Mouse (Mus musculus): ENCODE measurements around the gene Nufip2. TPM values are rescaled to one million over a fixed set of nuclear protein-coding genes. Genes with fewer than 3 reads are reported as not detected.

Nufip2 gene
- polyA plus RNA-seq, 1 experiment from 2014 or later: 9.2 TPM

GRCm38 (mm10) chr11:77783747-77784646 lies 98.0 kb downstream of the Nufip2 start:
- no peak overlapping the region for H3K9ac ChIP-seq (ENCODE audit: low read depth, low read length)
- no peaks in the 10 kb centered on the region for H3K36me3 ChIP-seq (ENCODE audit: control insufficient read depth, insufficient read depth, low read length)
- no peak for ATAC-seq (ENCODE audit: low FRiP score, low TSS enrichment)
- WGBS: 62% methylated on average over 18 of the region's 18 CpGs
- H3K4me2 ChIP-seq (replicated peaks; ENCODE audit: low read depth, low read length): peak overlapping the region; percentile 5; the same call in 1 of the 2 replicates
- peak overlapping the region; percentile 90; the same call in 1 of the 2 replicates for H3K27ac ChIP-seq (ENCODE audit: low read depth, low read length)
- H3K9me3 ChIP-seq (ENCODE audit: control insufficient read depth, low read length): no peaks in the 10 kb centered on the region
- peaks cover 38% of the 10 kb centered on the region for H3K4me1 ChIP-seq (ENCODE audit: control insufficient read depth, insufficient read depth, low read length)
- H3K4me3 ChIP-seq (ENCODE audit: low read length): no peak overlapping the region
- H3K27me3 ChIP-seq (ENCODE audit: control insufficient read depth, insufficient read depth, low read length): no peaks in the 10 kb centered on the region

GRCm38 (mm10) chr11:77784894-77785293 lies 98.9 kb downstream of the Nufip2 start:
- H3K36me3 ChIP-seq (ENCODE audit: control insufficient read depth, insufficient read depth, low read length): no peaks in the 10 kb centered on the region
- H3K27me3 ChIP-seq (ENCODE audit: control insufficient read depth, insufficient read depth, low read length): no peaks in the 10 kb centered on the region
- no peak overlapping the region for H3K4me2 ChIP-seq (replicated peaks; ENCODE audit: low read depth, low read length)
- H3K4me3 ChIP-seq (ENCODE audit: low read length): no peak overlapping the region
- WGBS: 86% methylated on average over 9 of the region's 9 CpGs
- H3K9me3 ChIP-seq (ENCODE audit: control insufficient read depth, low read length): no peaks in the 10 kb centered on the region
- peak overlapping the region; percentile 90 for H3K27ac ChIP-seq (ENCODE audit: low read depth, low read length)
- H3K4me1 ChIP-seq (ENCODE audit: control insufficient read depth, insufficient read depth, low read length): peaks cover 35% of the 10 kb centered on the region
- H3K9ac ChIP-seq (ENCODE audit: low read depth, low read length): peak overlapping the region; percentile 42; the same call in 1 of the 2 replicates
- no peak for ATAC-seq (ENCODE audit: low FRiP score, low TSS enrichment)

- peak overlapping the region; percentile 21; the same call in 1 of the 2 replicates for H3K4me2 ChIP-seq (replicated peaks; ENCODE audit: low read depth, low read length)
- no peaks in the 10 kb centered on the region for H3K27me3 ChIP-seq (ENCODE audit: control insufficient read depth, insufficient read depth, low read length)
- H3K9me3 ChIP-seq (ENCODE audit: control insufficient read depth, low read length): no peaks in the 10 kb centered on the region
- ATAC-seq (ENCODE audit: low FRiP score, low TSS enrichment): peak; percentile 26; the same call in 1 of the 2 replicates
- H3K36me3 ChIP-seq (ENCODE audit: control insufficient read depth, insufficient read depth, low read length): no peaks in the 10 kb centered on the region
- H3K4me1 ChIP-seq (ENCODE audit: control insufficient read depth, insufficient read depth, low read length): peaks cover 35% of the 10 kb centered on the region
- WGBS: 18% methylated on average over 5 of the region's 5 CpGs
- peak overlapping the region; percentile 42; the same call in 1 of the 2 replicates for H3K9ac ChIP-seq (ENCODE audit: low read depth, low read length)
- H3K27ac ChIP-seq (ENCODE audit: low read depth, low read length): peak overlapping the region; percentile 90
- no peak overlapping the region for H3K4me3 ChIP-seq (ENCODE audit: low read length)
Measured at GRCm38 (mm10) chr11:77785396-77785767, 99.4 kb downstream of the Nufip2 start.

GRCm38 (mm10) chr11:77785768-77786561 lies 100.0 kb downstream of the Nufip2 start:
- 68% methylated on average over 7 of the region's 7 CpGs for WGBS
- Histone ChIP-seq H3K9ac (ENCODE audit: low read depth, low read length) (peak overlapping the region; percentile 42; the same call in 1 of the 2 replicates), H3K4me1 (ENCODE audit: control insufficient read depth, insufficient read depth, low read length) (peaks cover 39% of the 10 kb centered on the region), H3K36me3 (ENCODE audit: control insufficient read depth, insufficient read depth, low read length) (no peaks in the 10 kb centered on the region), H3K9me3 (ENCODE audit: control insufficient read depth, low read length) (no peaks in the 10 kb centered on the region), H3K27me3 (ENCODE audit: control insufficient read depth, insufficient read depth, low read length) (no peaks in the 10 kb centered on the region), H3K27ac (ENCODE audit: low read depth, low read length) (peak overlapping the region; percentile 90), H3K4me2 (replicated peaks; ENCODE audit: low read depth, low read length) (peak overlapping the region; percentile 21; the same call in 1 of the 2 replicates), H3K4me3 (ENCODE audit: low read length) (no peak overlapping the region)
- no peak for ATAC-seq (ENCODE audit: low FRiP score, low TSS enrichment)

- H3K36me3 ChIP-seq (ENCODE audit: control insufficient read depth, insufficient read depth, low read length): no peaks in the 10 kb centered on the region
- H3K27ac ChIP-seq (ENCODE audit: low read depth, low read length): peak within 1 kb of the TSS; percentile 90; the same call in 1 of the 2 replicates
- no peak within 1 kb of the TSS for H3K4me3 ChIP-seq (ENCODE audit: low read length)
- no peak for ATAC-seq (ENCODE audit: low FRiP score, low TSS enrichment)
- no peak within 1 kb of the TSS for H3K9ac ChIP-seq (ENCODE audit: low read depth, low read length)
- H3K9me3 ChIP-seq (ENCODE audit: control insufficient read depth, low read length): no peaks in the 10 kb centered on the region
- 91% methylated on average over 5 of the region's 5 CpGs for WGBS
- H3K4me1 ChIP-seq (ENCODE audit: control insufficient read depth, insufficient read depth, low read length): peaks cover 52% of the 10 kb centered on the region
- no peak within 1 kb of the TSS for H3K4me2 ChIP-seq (replicated peaks; ENCODE audit: low read depth, low read length)
- H3K27me3 ChIP-seq (ENCODE audit: control insufficient read depth, insufficient read depth, low read length): no peaks in the 10 kb centered on the region
Measured at GRCm38 (mm10) chr11:77787707-77788106, 101.8 kb downstream of the Nufip2 start, which contains the start of gene Gm10277. Gm10277 (minus strand) TSS chr11:77787747.

- Histone ChIP-seq H3K9me3 (ENCODE audit: control insufficient read depth, low read length) (no peaks in the 10 kb centered on the region), H3K36me3 (ENCODE audit: control insufficient read depth, insufficient read depth, low read length) (no peaks in the 10 kb centered on the region), H3K27me3 (ENCODE audit: control insufficient read depth, insufficient read depth, low read length) (no peaks in the 10 kb centered on the region), H3K27ac (ENCODE audit: low read depth, low read length) (no peak overlapping the region), H3K4me3 (ENCODE audit: low read length) (no peak overlapping the region), H3K4me2 (replicated peaks; ENCODE audit: low read depth, low read length) (no peak overlapping the region), H3K4me1 (ENCODE audit: control insufficient read depth, insufficient read depth, low read length) (peaks cover 41% of the 10 kb centered on the region), H3K9ac (ENCODE audit: low read depth, low read length) (no peak overlapping the region)
- no peak for ATAC-seq (ENCODE audit: low FRiP score, low TSS enrichment)
- WGBS: 74% methylated on average over 5 of the region's 5 CpGs
Measured at GRCm38 (mm10) chr11:77789512-77789911, 103.6 kb downstream of the Nufip2 start.

GRCm38 (mm10) chr11:77790286-77790685 lies 104.3 kb downstream of the Nufip2 start:
- no peaks in the 10 kb centered on the region for H3K9me3 ChIP-seq (ENCODE audit: control insufficient read depth, low read length)
- no peak overlapping the region for H3K4me3 ChIP-seq (ENCODE audit: low read length)
- no peak overlapping the region for H3K4me2 ChIP-seq (replicated peaks; ENCODE audit: low read depth, low read length)
- WGBS: 55% methylated on average over 9 of the region's 9 CpGs
- H3K36me3 ChIP-seq (ENCODE audit: control insufficient read depth, insufficient read depth, low read length): no peaks in the 10 kb centered on the region
- peak overlapping the region; percentile 88 for H3K27ac ChIP-seq (ENCODE audit: low read depth, low read length)
- H3K9ac ChIP-seq (ENCODE audit: low read depth, low read length): 0 out of 2 replicates have a peak overlapping the region, but pooled peaks have one; percentile 18
- H3K27me3 ChIP-seq (ENCODE audit: control insufficient read depth, insufficient read depth, low read length): no peaks in the 10 kb centered on the region
- no peak for ATAC-seq (ENCODE audit: low FRiP score, low TSS enrichment)
- H3K4me1 ChIP-seq (ENCODE audit: control insufficient read depth, insufficient read depth, low read length): peaks cover 35% of the 10 kb centered on the region

GRCm38 (mm10) chr11:77791241-77791727 lies 105.3 kb downstream of the Nufip2 start:
- ATAC-seq (ENCODE audit: low FRiP score, low TSS enrichment): no peak

More at GRCm38 (mm10) chr11:77791241-77791727, 105.3 kb downstream of the Nufip2 start:
- H3K4me2 ChIP-seq (replicated peaks; ENCODE audit: low read depth, low read length): no peak overlapping the region
- no peaks in the 10 kb centered on the region for H3K27me3 ChIP-seq (ENCODE audit: control insufficient read depth, insufficient read depth, low read length)
- H3K27ac ChIP-seq (ENCODE audit: low read depth, low read length): peak overlapping the region; percentile 88
- WGBS: 32% methylated on average over 8 of the region's 8 CpGs
- no peak overlapping the region for H3K4me3 ChIP-seq (ENCODE audit: low read length)
- H3K36me3 ChIP-seq (ENCODE audit: control insufficient read depth, insufficient read depth, low read length): no peaks in the 10 kb centered on the region
- peaks cover 25% of the 10 kb centered on the region for H3K4me1 ChIP-seq (ENCODE audit: control insufficient read depth, insufficient read depth, low read length)
- no peaks in the 10 kb centered on the region for H3K9me3 ChIP-seq (ENCODE audit: control insufficient read depth, low read length)
- H3K9ac ChIP-seq (ENCODE audit: low read depth, low read length): peak overlapping the region; percentile 18; the same call in 1 of the 2 replicates

Data from kidney, embryonic 14.5 days (tissue).